In genomic region chr13:28780462-28780861, GRCm38 (mm10) we compare ENCODE assay signal across 20 mouse cellular contexts.
A peak's percentile ranks its signal among the peaks of the same experiment; 100 is the strongest.
DNase-seq lines count a peak whose midpoint lies in the region; ATAC-seq and TF ChIP-seq lines count a peak whose summit lies in the region.
"Had no signal": no experiment of that assay in that cellular context is flagged by ENCODE, and none has a peak within 500 bp of the region (broad histone marks: within the 10 kb centered on the region; RNA-seq: fewer than 3 reads in every experiment).

No protein-coding gene starts in this region.

- TF ChIP-seq CTCF in forebrain, postnatal 0 days (IDR thresholded peaks at IDR 0.05; ENCODE audit: low read depth): no peak
- TF ChIP-seq CTCF in ES-Bruce4 (IDR thresholded peaks at IDR 0.05; ENCODE audit: low read depth, low read length): no peak

- TF ChIP-seq POLR2A in ES-Bruce4 (IDR thresholded peaks at IDR 0.05; ENCODE audit: insufficient read depth, low read length): no peak

- H3K27ac ChIP-seq in forebrain, embryonic 12.5 days: 0 out of 2 replicates have a peak overlapping the region, but pooled peaks have one; percentile 33
- no peak overlapping the region for H3K27ac ChIP-seq in forebrain, postnatal 0 days (ENCODE audit: low read depth, low read length)
- H3K27ac ChIP-seq in midbrain, embryonic 12.5 days (replicated peaks): peak overlapping the region; percentile 42
- H3K27ac ChIP-seq in midbrain, embryonic 14.5 days (replicated peaks; ENCODE audit: low read depth, low read length): no peak overlapping the region
- peak overlapping the region; percentile 93 for H3K27ac ChIP-seq in ES-Bruce4 (ENCODE audit: insufficient read depth, low read length)
- H3K27ac ChIP-seq: heart, embryonic 13.5 days; hindbrain, embryonic 12.5 days; intestine, embryonic 15.5 days had no signal

- 23% methylated on average over 5 of the region's 5 CpGs for WGBS in forebrain, embryonic 12.5 days
- 50% methylated on average over 5 of the region's 5 CpGs for WGBS in forebrain, postnatal 0 days
- 18% methylated on average over 5 of the region's 5 CpGs for WGBS in midbrain, embryonic 12.5 days
- WGBS in midbrain, embryonic 14.5 days: 27% methylated on average over 5 of the region's 5 CpGs

- H3K9ac ChIP-seq in forebrain, embryonic 12.5 days: no peak overlapping the region
- H3K9ac ChIP-seq in forebrain, postnatal 0 days: no peak overlapping the region
- H3K9ac ChIP-seq in midbrain, embryonic 12.5 days (replicated peaks): no peak overlapping the region
- H3K9ac ChIP-seq in midbrain, embryonic 14.5 days (replicated peaks; ENCODE audit: low read length): no peak overlapping the region
- H3K9ac ChIP-seq in ES-Bruce4 (ENCODE audit: low read depth, poor library complexity, severe bottlenecking): no peak overlapping the region
- H3K9ac ChIP-seq: heart, embryonic 13.5 days; hindbrain, embryonic 12.5 days; intestine, embryonic 15.5 days had no signal

- H3K4me1 ChIP-seq in forebrain, embryonic 12.5 days: peaks cover 66% of the 10 kb centered on the region
- peaks cover 19% of the 10 kb centered on the region; the same call in 1 of the 2 replicates for H3K4me1 ChIP-seq in forebrain, postnatal 0 days (ENCODE audit: insufficient read depth)
- peaks cover 59% of the 10 kb centered on the region for H3K4me1 ChIP-seq in midbrain, embryonic 12.5 days
- peaks cover 49% of the 10 kb centered on the region for H3K4me1 ChIP-seq in midbrain, embryonic 14.5 days (ENCODE audit: control insufficient read depth, insufficient read depth, low read length)
- no peaks in the 10 kb centered on the region for H3K4me1 ChIP-seq in ES-Bruce4 (ENCODE audit: control insufficient read depth, insufficient read depth, low read length)
- H3K4me1 ChIP-seq: intestine, embryonic 15.5 days had no signal

- no peak overlapping the region for H3K4me2 ChIP-seq in forebrain, embryonic 12.5 days
- H3K4me2 ChIP-seq in forebrain, postnatal 0 days (ENCODE audit: low read depth): no peak overlapping the region
- H3K4me2 ChIP-seq in midbrain, embryonic 12.5 days (replicated peaks): no peak overlapping the region
- no peak overlapping the region for H3K4me2 ChIP-seq in midbrain, embryonic 14.5 days (ENCODE audit: low read length)
- H3K4me2 ChIP-seq: heart, embryonic 13.5 days; hindbrain, embryonic 12.5 days; intestine, embryonic 15.5 days had no signal

- intact Hi-C loops in heart, postnatal 25 days (cut with DNase I): no loop called here

- H3K27me3 ChIP-seq in forebrain, embryonic 12.5 days: no peaks in the 10 kb centered on the region
- H3K27me3 ChIP-seq in forebrain, postnatal 0 days (ENCODE audit: insufficient read depth, low read length): no peaks in the 10 kb centered on the region
- no peaks in the 10 kb centered on the region for H3K27me3 ChIP-seq in midbrain, embryonic 12.5 days
- H3K27me3 ChIP-seq in midbrain, embryonic 14.5 days (ENCODE audit: control insufficient read depth, insufficient read depth, low read length): no peaks in the 10 kb centered on the region
- H3K27me3 ChIP-seq in ES-Bruce4 (ENCODE audit: control insufficient read depth, insufficient read depth, low read length, poor library complexity, severe bottlenecking): no peaks in the 10 kb centered on the region
- H3K27me3 ChIP-seq: CH12.LX; heart, embryonic 13.5 days; hindbrain, embryonic 12.5 days; intestine, embryonic 15.5 days; Patski had no signal

- H3K4me3 ChIP-seq in forebrain, embryonic 12.5 days (replicated peaks): no peak overlapping the region
- no peak overlapping the region for H3K4me3 ChIP-seq in forebrain, postnatal 0 days (ENCODE audit: low read depth, low read length)
- H3K4me3 ChIP-seq in midbrain, embryonic 12.5 days: no peak overlapping the region
- H3K4me3 ChIP-seq in midbrain, embryonic 14.5 days (replicated peaks; ENCODE audit: low read depth, low read length): no peak overlapping the region
- no peak overlapping the region for H3K4me3 ChIP-seq in ES-Bruce4 (ENCODE audit: low read depth, low read length)
- H3K4me3 ChIP-seq: heart, embryonic 13.5 days; hindbrain, embryonic 12.5 days; intestine, embryonic 15.5 days had no signal

- no peak for DNase-seq in forebrain, postnatal 0 days
- no peak for DNase-seq in midbrain, embryonic 14.5 days
- peak; percentile 97 for DNase-seq in R1 (ENCODE audit: low read depth, low spot score)
- DNase-seq in heart, postnatal 25 days (ENCODE audit: low spot score): no peak
- DNase-seq in right cerebral cortex, postnatal 36 days (ENCODE audit: low spot score in 2 of 2): no peak
- DNase-seq: adrenal gland, postnatal 10 days; cerebellum, adult 11 months; cerebellum, adult 8-10 months; gastrocnemius, postnatal 36 days; heart, adult 11 months; heart, postnatal 4 days; kidney, adult 18-20 months had no signal

- H3K9me3 ChIP-seq in forebrain, embryonic 12.5 days: no peaks in the 10 kb centered on the region
- no peaks in the 10 kb centered on the region for H3K9me3 ChIP-seq in forebrain, postnatal 0 days (ENCODE audit: low read length)
- H3K9me3 ChIP-seq in midbrain, embryonic 12.5 days: no peaks in the 10 kb centered on the region
- no peaks in the 10 kb centered on the region for H3K9me3 ChIP-seq in midbrain, embryonic 14.5 days (ENCODE audit: control insufficient read depth, low read length)
- no peaks in the 10 kb centered on the region for H3K9me3 ChIP-seq in ES-Bruce4 (replicated peaks; ENCODE audit: control insufficient read depth, insufficient read depth, low read length, poor library complexity, severe bottlenecking)
- H3K9me3 ChIP-seq: heart, embryonic 13.5 days; hindbrain, embryonic 12.5 days; intestine, embryonic 15.5 days had no signal

- ATAC-seq in forebrain, embryonic 12.5 days (ENCODE audit: low FRiP score): no peak
- no peak for ATAC-seq in forebrain, postnatal 0 days
- no peak for ATAC-seq in midbrain, embryonic 12.5 days (ENCODE audit: low FRiP score, low read depth)
- ATAC-seq in midbrain, embryonic 14.5 days (ENCODE audit: low FRiP score, low TSS enrichment): no peak
- ATAC-seq: intestine, embryonic 15.5 days; Patski had no signal

- 0 out of 2 replicates have a peak, but pooled peaks have one; percentile 15 for TF ChIP-seq EP300 in ES-Bruce4 (IDR thresholded peaks at IDR 0.05; ENCODE audit: insufficient read depth, low read depth, low read length)

- H3K36me3 ChIP-seq in forebrain, embryonic 12.5 days (replicated peaks): no peaks in the 10 kb centered on the region
- no peaks in the 10 kb centered on the region for H3K36me3 ChIP-seq in forebrain, postnatal 0 days (ENCODE audit: insufficient read depth)
- H3K36me3 ChIP-seq in midbrain, embryonic 12.5 days: no peaks in the 10 kb centered on the region
- no peaks in the 10 kb centered on the region for H3K36me3 ChIP-seq in midbrain, embryonic 14.5 days (ENCODE audit: control insufficient read depth, insufficient read depth, low read length)
- no peaks in the 10 kb centered on the region for H3K36me3 ChIP-seq in ES-Bruce4 (ENCODE audit: control insufficient read depth, insufficient read depth, low read length, poor library complexity, severe bottlenecking)
- H3K36me3 ChIP-seq: heart, embryonic 13.5 days; hindbrain, embryonic 12.5 days; intestine, embryonic 15.5 days had no signal

Comparison
In these comparisons a context has a peak if more than half of its experiments do, and no peak if none do; other contexts are left out.
1. H3K27ac ChIP-seq: peak in forebrain, embryonic 12.5 days (single experiment), midbrain, embryonic 12.5 days (single experiment) and ES-Bruce4 (single experiment); none in forebrain, postnatal 0 days (single experiment) and midbrain, embryonic 14.5 days (single experiment).